Mouse (Mus musculus): ENCODE results near the gene Grik5. TPM values are rescaled to one million over a fixed set of nuclear protein-coding genes. Genes with fewer than 3 reads are reported as not detected.

Gene Grik5
- polyA plus RNA-seq, 1 experiment from 2014 or later, result 0.82 TPM

DNA sequence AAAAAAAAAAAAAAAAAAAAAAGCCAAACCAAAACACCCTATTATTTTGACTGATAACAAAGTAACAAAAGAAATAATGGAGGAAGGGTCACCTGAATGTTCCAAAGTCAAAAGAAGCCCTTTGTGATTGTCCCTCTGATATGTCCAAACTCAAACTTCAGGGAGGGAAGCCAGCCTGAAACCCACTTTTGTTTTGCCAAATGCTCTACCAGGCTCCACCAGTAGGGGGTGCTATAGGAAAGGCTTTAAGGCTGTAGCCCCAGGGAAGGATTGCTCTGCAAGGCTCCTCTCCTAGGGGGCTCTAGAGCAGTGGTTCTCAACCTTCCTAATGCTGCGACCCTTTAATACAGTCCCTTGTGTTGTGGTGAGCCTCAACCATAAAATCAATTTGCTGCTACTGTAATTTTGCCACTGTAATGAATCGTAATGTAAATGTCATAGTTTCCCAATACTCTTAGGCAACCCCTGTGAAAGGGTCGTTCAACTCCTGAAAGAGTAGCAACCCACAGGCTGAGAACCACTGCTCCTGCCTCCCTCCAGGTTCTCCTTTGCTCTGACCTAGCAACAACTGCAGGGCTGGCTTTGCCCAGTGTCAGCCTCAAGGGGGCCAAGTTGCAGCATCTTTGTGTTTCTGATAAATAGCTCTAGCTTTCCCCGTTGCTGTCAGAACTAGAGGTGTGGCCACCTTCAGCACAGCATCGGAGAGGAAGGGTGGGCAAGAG lies 42.0 kb downstream of the Grik5 start:
- WGBS (ENCODE audit: insufficient replicate concordance), result 40% methylated on average over 5 of the region's 5 CpGs
- no peak overlapping the region for H3K27ac ChIP-seq (replicated peaks)
- no peaks in the 10 kb centered on the region for H3K27me3 ChIP-seq
- H3K9me3 ChIP-seq (replicated peaks), result no peaks in the 10 kb centered on the region
- H3K4me3 ChIP-seq (replicated peaks), result no peak overlapping the region
- ATAC-seq (ENCODE audit: insufficient read depth), result no peak
- H3K9ac ChIP-seq, result no peak overlapping the region
- H3K4me2 ChIP-seq, result no peak overlapping the region
- no peaks in the 10 kb centered on the region for H3K36me3 ChIP-seq (replicated peaks)
- H3K4me1 ChIP-seq (replicated peaks), result no peaks in the 10 kb centered on the region

- H3K4me1 ChIP-seq (replicated peaks), result no peaks in the 10 kb centered on the region
- 50% methylated on average over 7 of the region's 7 CpGs for WGBS (ENCODE audit: insufficient replicate concordance)
- H3K9ac ChIP-seq, result no peak overlapping the region
- H3K36me3 ChIP-seq (replicated peaks), result no peaks in the 10 kb centered on the region
- ATAC-seq (ENCODE audit: insufficient read depth), result no peak
- no peak overlapping the region for H3K27ac ChIP-seq (replicated peaks)
- H3K4me3 ChIP-seq (replicated peaks), result no peak overlapping the region
- H3K9me3 ChIP-seq (replicated peaks), result no peaks in the 10 kb centered on the region
- H3K4me2 ChIP-seq, result no peak overlapping the region
- no peaks in the 10 kb centered on the region for H3K27me3 ChIP-seq
These were observed 45.7 kb downstream of the Grik5 start for GRCm38 (mm10) chr7:25026452-25026851.

- ATAC-seq (ENCODE audit: insufficient read depth), result no peak
- H3K4me3 ChIP-seq (replicated peaks), result no peak overlapping the region
- WGBS (ENCODE audit: insufficient replicate concordance), result 55% methylated on average over 10 of the region's 10 CpGs
- no peaks in the 10 kb centered on the region for H3K4me1 ChIP-seq (replicated peaks)
- no peak overlapping the region for H3K4me2 ChIP-seq
- H3K9me3 ChIP-seq (replicated peaks), result no peaks in the 10 kb centered on the region
- H3K27ac ChIP-seq (replicated peaks), result no peak overlapping the region
- no peaks in the 10 kb centered on the region for H3K27me3 ChIP-seq
- H3K9ac ChIP-seq, result no peak overlapping the region
- no peaks in the 10 kb centered on the region for H3K36me3 ChIP-seq (replicated peaks)
These were observed 46.2 kb downstream of the Grik5 start for GRCm38 (mm10) chr7:25025855-25026439.

GRCm38 (mm10) chr7:25011592-25011991 lies 60.6 kb downstream of the Grik5 start:
- Histone ChIP-seq H3K4me1 (replicated peaks) (peaks cover 13% of the 10 kb centered on the region), H3K27ac (replicated peaks) (no peak overlapping the region), H3K36me3 (replicated peaks) (no peaks in the 10 kb centered on the region), H3K4me3 (replicated peaks) (no peak overlapping the region), H3K9ac (no peak overlapping the region), H3K27me3 (peaks cover 58% of the 10 kb centered on the region), H3K9me3 (replicated peaks) (no peaks in the 10 kb centered on the region), H3K4me2 (no peak overlapping the region)
- no peak for ATAC-seq (ENCODE audit: insufficient read depth)
- WGBS (ENCODE audit: insufficient replicate concordance), result 52% methylated on average over 7 of the region's 7 CpGs

- H3K27me3 ChIP-seq, result peaks cover 71% of the 10 kb centered on the region
- H3K4me2 ChIP-seq, result peak overlapping the region; percentile 62
- H3K9me3 ChIP-seq (replicated peaks), result no peaks in the 10 kb centered on the region
- H3K9ac ChIP-seq, result no peak overlapping the region
- ATAC-seq (ENCODE audit: insufficient read depth), result no peak
- peaks cover 13% of the 10 kb centered on the region for H3K4me1 ChIP-seq (replicated peaks)
- H3K4me3 ChIP-seq (replicated peaks), result peak overlapping the region; percentile 34
- WGBS (ENCODE audit: insufficient replicate concordance), result 1% methylated on average over 89 of the region's 97 CpGs
- no peak overlapping the region for H3K27ac ChIP-seq (replicated peaks)
- no peaks in the 10 kb centered on the region for H3K36me3 ChIP-seq (replicated peaks)
These were observed 61.8 kb downstream of the Grik5 start for GRCm38 (mm10) chr7:25010090-25010913.

DNA sequence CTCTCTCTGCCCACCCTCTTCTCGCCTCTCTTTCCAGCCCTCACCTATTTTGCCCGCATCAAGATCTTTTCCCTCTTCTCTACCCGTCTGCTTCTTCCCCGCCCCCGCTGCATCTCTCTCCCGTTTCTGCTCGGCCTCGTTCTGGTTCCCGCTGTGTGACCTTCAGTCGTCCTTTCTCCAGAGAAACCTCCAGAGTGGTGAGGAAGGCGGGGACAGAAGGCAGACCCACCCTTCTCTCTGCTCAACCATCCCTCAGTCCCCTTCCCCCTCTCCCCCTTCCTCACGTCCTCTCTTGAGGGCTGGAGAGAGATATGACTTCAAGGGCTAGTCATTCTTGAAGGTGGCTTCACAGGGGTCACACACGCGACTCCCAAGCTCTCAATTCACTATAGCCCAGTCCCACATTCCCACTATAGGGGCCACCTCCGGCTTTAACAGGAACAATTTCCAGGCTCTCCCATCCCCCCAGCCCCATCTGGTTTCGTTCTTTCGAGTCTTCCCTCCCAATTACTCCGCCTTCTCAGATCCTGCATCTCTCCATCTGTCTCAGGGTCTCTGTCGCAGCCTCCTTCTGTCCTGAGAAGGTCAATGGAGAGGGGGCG lies 62.9 kb downstream of the Grik5 start:
- H3K9me3 ChIP-seq (replicated peaks), result no peaks in the 10 kb centered on the region

GRCm38 (mm10) chr7:25008635-25009034 lies 63.5 kb downstream of the Grik5 start:
- no peak overlapping the region for H3K27ac ChIP-seq (replicated peaks)
- no peak for ATAC-seq (ENCODE audit: insufficient read depth)
- no peaks in the 10 kb centered on the region for H3K36me3 ChIP-seq (replicated peaks)
- no peak overlapping the region for H3K4me2 ChIP-seq
- 1% methylated on average over 17 of the region's 17 CpGs for WGBS (ENCODE audit: insufficient replicate concordance)
- no peak overlapping the region for H3K9ac ChIP-seq
- H3K27me3 ChIP-seq, result peaks cover 88% of the 10 kb centered on the region
- H3K4me1 ChIP-seq (replicated peaks), result peaks cover 13% of the 10 kb centered on the region
- no peak overlapping the region for H3K4me3 ChIP-seq (replicated peaks)
- H3K9me3 ChIP-seq (replicated peaks), result no peaks in the 10 kb centered on the region

More for the DNA sequence above, 62.9 kb downstream of the Grik5 start:
- H3K9ac ChIP-seq, result no peak overlapping the region
- 14% methylated on average over 20 of the region's 20 CpGs for WGBS (ENCODE audit: insufficient replicate concordance)
- H3K4me1 ChIP-seq (replicated peaks), result peaks cover 13% of the 10 kb centered on the region
- ATAC-seq (ENCODE audit: insufficient read depth), result no peak
- H3K4me3 ChIP-seq (replicated peaks), result no peak overlapping the region
- peaks cover 82% of the 10 kb centered on the region for H3K27me3 ChIP-seq
- H3K27ac ChIP-seq (replicated peaks), result no peak overlapping the region
- H3K36me3 ChIP-seq (replicated peaks), result no peaks in the 10 kb centered on the region
- H3K4me2 ChIP-seq, result no peak overlapping the region

DNA sequence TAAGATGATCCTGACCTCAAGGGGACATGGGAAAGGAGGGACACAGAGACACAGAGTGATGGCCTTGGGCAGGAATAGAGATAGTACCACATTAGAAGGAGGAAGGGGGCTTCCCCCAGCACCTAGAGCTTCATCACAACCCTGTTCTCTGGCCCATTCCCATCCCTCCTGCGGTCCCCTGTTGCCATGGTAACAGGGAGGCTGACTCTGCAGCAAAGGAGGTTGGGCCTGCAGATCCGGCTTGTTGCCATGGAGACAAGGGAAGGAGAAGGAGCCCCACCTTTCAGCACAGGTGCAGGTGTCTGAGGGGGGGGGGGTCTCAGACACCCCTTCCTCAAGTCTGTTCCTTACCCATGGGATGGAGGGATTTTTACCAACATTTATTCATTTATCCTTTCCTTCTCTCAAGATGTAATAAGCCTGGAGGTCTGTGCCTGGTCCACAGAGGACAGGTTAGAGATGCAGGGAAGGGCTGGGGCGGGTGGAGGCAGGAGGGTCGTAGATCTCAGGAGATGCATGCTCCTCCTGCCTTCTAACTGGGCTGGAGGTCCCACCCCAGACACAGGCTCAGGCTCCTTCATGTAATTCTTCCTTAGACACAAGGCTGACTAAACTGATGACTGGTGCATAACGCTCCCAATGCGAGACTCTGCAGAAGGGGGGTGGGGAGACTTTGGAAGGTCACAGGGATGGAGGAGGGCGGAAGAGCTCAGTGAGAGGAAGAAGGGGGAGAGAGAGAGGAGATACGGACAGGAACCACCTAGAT lies 64.4 kb downstream of the Grik5 start:
- peaks cover 95% of the 10 kb centered on the region for H3K27me3 ChIP-seq
- no peak overlapping the region for H3K27ac ChIP-seq (replicated peaks)
- H3K9me3 ChIP-seq (replicated peaks), result no peaks in the 10 kb centered on the region
- WGBS (ENCODE audit: insufficient replicate concordance), result 28% methylated on average over 8 of the region's 8 CpGs
- H3K4me1 ChIP-seq (replicated peaks), result peaks cover 13% of the 10 kb centered on the region
- ATAC-seq (ENCODE audit: insufficient read depth), result no peak
- no peak overlapping the region for H3K4me3 ChIP-seq (replicated peaks)
- no peak overlapping the region for H3K4me2 ChIP-seq
- no peaks in the 10 kb centered on the region for H3K36me3 ChIP-seq (replicated peaks)
- no peak overlapping the region for H3K9ac ChIP-seq

- Histone ChIP-seq H3K27ac (replicated peaks) (0 out of 2 replicates have a peak overlapping the region, but pooled peaks have one; percentile 20), H3K4me3 (replicated peaks) (no peak overlapping the region), H3K36me3 (replicated peaks) (no peaks in the 10 kb centered on the region), H3K27me3 (peaks cover 90% of the 10 kb centered on the region), H3K9ac (no peak overlapping the region), H3K4me2 (0 out of 2 replicates have a peak overlapping the region, but pooled peaks have one; percentile 51), H3K9me3 (replicated peaks) (no peaks in the 10 kb centered on the region), H3K4me1 (replicated peaks) (peaks cover 13% of the 10 kb centered on the region)
- ATAC-seq (ENCODE audit: insufficient read depth), result no peak
- WGBS (ENCODE audit: insufficient replicate concordance), result 49% methylated on average over 12 of the region's 12 CpGs
These were observed 65.4 kb downstream of the Grik5 start for GRCm38 (mm10) chr7:25006586-25007364.

- peak overlapping the region; percentile 51 for H3K4me2 ChIP-seq
- H3K9me3 ChIP-seq (replicated peaks), result no peaks in the 10 kb centered on the region
- H3K4me3 ChIP-seq (replicated peaks), result peak overlapping the region; percentile 36; the same call in 1 of the 2 replicates
- H3K27ac ChIP-seq (replicated peaks), result 0 out of 2 replicates have a peak overlapping the region, but pooled peaks have one; percentile 20
- WGBS (ENCODE audit: insufficient replicate concordance), result 54% methylated on average over 3 of the region's 3 CpGs
- H3K36me3 ChIP-seq (replicated peaks), result no peaks in the 10 kb centered on the region
- no peak for ATAC-seq (ENCODE audit: insufficient read depth)
- peaks cover 13% of the 10 kb centered on the region for H3K4me1 ChIP-seq (replicated peaks)
- peaks cover 84% of the 10 kb centered on the region for H3K27me3 ChIP-seq
- H3K9ac ChIP-seq, result no peak overlapping the region
These were observed 66.0 kb downstream of the Grik5 start for GRCm38 (mm10) chr7:25006171-25006570.
